8 mouse cellular contexts compared by ENCODE assay signal in genomic region chr13:69809681-69810611, GRCm38 (mm10). TPM values are rescaled to one million over a fixed set of nuclear protein-coding genes. Genes with fewer than 3 reads are reported as not detected.
A peak's percentile ranks its signal among the peaks of the same experiment; 100 is the strongest.
DNase-seq lines count a peak whose midpoint lies in the region; ATAC-seq and TF ChIP-seq lines count a peak whose summit lies in the region.

No protein-coding gene starts in this region.

- H3K4me3 ChIP-seq in embryonic facial prominence, embryonic 11.5 days (ENCODE audit: low read depth, low read length), result peak overlapping the region; percentile 92
- peak overlapping the region; percentile 89 for H3K4me3 ChIP-seq in limb, embryonic 10.5 days
- peak overlapping the region; percentile 85 for H3K4me3 ChIP-seq in midbrain, embryonic 12.5 days
- H3K4me3 ChIP-seq in small intestine, adult 2 months (ENCODE audit: low read depth, low read length), result peak overlapping the region; percentile 98

- H3K9me3 ChIP-seq in embryonic facial prominence, embryonic 11.5 days (replicated peaks; ENCODE audit: control insufficient read depth, low read length), result no peaks in the 10 kb centered on the region
- H3K9me3 ChIP-seq in limb, embryonic 10.5 days (replicated peaks), result no peaks in the 10 kb centered on the region
- H3K9me3 ChIP-seq in midbrain, embryonic 12.5 days, result no peaks in the 10 kb centered on the region

- TF ChIP-seq CTCF in small intestine, adult 2 months (IDR thresholded peaks at IDR 0.05; ENCODE audit: extremely low read depth, insufficient read length, insufficient replicate concordance, low read depth, low read length), result no peak

- 1% methylated on average over 54 of the region's 55 CpGs for WGBS in embryonic facial prominence, embryonic 11.5 days
- under 1% methylated on average over 55 of the region's 55 CpGs for WGBS in limb, embryonic 10.5 days
- WGBS in midbrain, embryonic 12.5 days, result 1% methylated on average over 50 of the region's 55 CpGs
- under 1% methylated on average over 55 of the region's 55 CpGs for WGBS in small intestine, adult 2 months

- H3K27ac ChIP-seq in embryonic facial prominence, embryonic 11.5 days (replicated peaks; ENCODE audit: low read depth, low read length), result no peak overlapping the region
- H3K27ac ChIP-seq in limb, embryonic 10.5 days, result peak overlapping the region; percentile 90
- no peak overlapping the region; the same call in 1 of the 2 replicates for H3K27ac ChIP-seq in midbrain, embryonic 12.5 days (replicated peaks)
- no peak overlapping the region for H3K27ac ChIP-seq in small intestine, adult 2 months (ENCODE audit: insufficient read depth, low read depth, low read length)

- H3K4me2 ChIP-seq in embryonic facial prominence, embryonic 11.5 days (ENCODE audit: low read depth, low read length), result peak overlapping the region; percentile 72
- H3K4me2 ChIP-seq in midbrain, embryonic 12.5 days (replicated peaks), result peak overlapping the region; percentile 96

- H3K9ac ChIP-seq in embryonic facial prominence, embryonic 11.5 days (replicated peaks; ENCODE audit: low read length), result peak overlapping the region; percentile 90
- peak overlapping the region; percentile 75 for H3K9ac ChIP-seq in midbrain, embryonic 12.5 days (replicated peaks)

- ATAC-seq in embryonic facial prominence, embryonic 11.5 days (replicated peaks; ENCODE audit: insufficient number of reproducible peaks, low FRiP score, low TSS enrichment, low read depth), result peak; percentile 89
- peak; percentile 86 for ATAC-seq in granulocyte monocyte progenitor cell, adult 5-6 weeks (replicated peaks; ENCODE audit: poor library complexity, severe bottlenecking)
- peak; percentile 97 for ATAC-seq in midbrain, embryonic 12.5 days (ENCODE audit: low FRiP score, low read depth)

- peaks cover 4% of the 10 kb centered on the region for H3K4me1 ChIP-seq in embryonic facial prominence, embryonic 11.5 days (ENCODE audit: control insufficient read depth, insufficient read depth, low read length)
- peaks cover 11% of the 10 kb centered on the region for H3K4me1 ChIP-seq in limb, embryonic 10.5 days
- peaks cover 14% of the 10 kb centered on the region for H3K4me1 ChIP-seq in midbrain, embryonic 12.5 days
- H3K4me1 ChIP-seq in small intestine, adult 2 months (ENCODE audit: control insufficient read depth, insufficient read depth, insufficient read length, low read length), result peaks cover 5% of the 10 kb centered on the region; the same call in 1 of the 2 replicates

- peak; percentile 87 for DNase-seq in 3134 (ENCODE audit: extremely low read depth, insufficient read length, low spot score)
- DNase-seq in adrenal gland, postnatal 25 days, result peak; percentile 95
- peak; percentile 89 for DNase-seq in embryonic facial prominence, embryonic 11.5 days (ENCODE audit: low spot score)
- peak; percentile 76 for DNase-seq in kidney, adult 11 months
- peak; percentile 95 for DNase-seq in limb, embryonic 10.5 days (ENCODE audit: low spot score)

- H3K27me3 ChIP-seq in embryonic facial prominence, embryonic 11.5 days (ENCODE audit: control insufficient read depth, insufficient read depth, low read length), result no peaks in the 10 kb centered on the region
- H3K27me3 ChIP-seq in limb, embryonic 10.5 days (ENCODE audit: low read depth, poor library complexity, severe bottlenecking), result no peaks in the 10 kb centered on the region
- H3K27me3 ChIP-seq in midbrain, embryonic 12.5 days, result no peaks in the 10 kb centered on the region; the same call in 1 of the 2 replicates
- H3K27me3 ChIP-seq in small intestine, adult 2 months (ENCODE audit: control insufficient read depth, insufficient read depth, low read length), result no peaks in the 10 kb centered on the region

- peak; percentile 90; the same call in 1 of the 2 replicates for TF ChIP-seq POLR2A in small intestine, adult 2 months (IDR thresholded peaks at IDR 0.05; ENCODE audit: low read depth, low read length)

- peaks cover 2% of the 10 kb centered on the region; the same call in 1 of the 2 replicates for H3K36me3 ChIP-seq in embryonic facial prominence, embryonic 11.5 days (replicated peaks; ENCODE audit: control insufficient read depth, insufficient read depth, low read depth, low read length)
- peaks cover 39% of the 10 kb centered on the region for H3K36me3 ChIP-seq in limb, embryonic 10.5 days
- H3K36me3 ChIP-seq in midbrain, embryonic 12.5 days, result peaks cover 34% of the 10 kb centered on the region
- H3K36me3 ChIP-seq in small intestine, adult 2 months (ENCODE audit: control insufficient read depth, insufficient read depth, low read length), result peaks cover 20% of the 10 kb centered on the region

RNA-seq across cellular contexts. Expression of gene Med10, which starts 7.8 kb away (rescaled TPM):
- 69.2 and 91.5 TPM in 2 replicates for total RNA-seq in adrenal gland, postnatal 25 days (2021)
- polyA plus RNA-seq in embryonic facial prominence, embryonic 11.5 days (2014; fragmentation: Nextera tagmentation; extraction: Ambion mirVana), result 177 and 186 TPM in 2 replicates
- total RNA-seq in granulocyte monocyte progenitor cell, adult 5-6 weeks (2014; fragmentation: Nextera tagmentation), result 26.7 and 47.4 TPM in 2 replicates
- 40.1 and 46.0 TPM in 2 replicates for total RNA-seq in granulocyte monocyte progenitor cell, adult 5-6 weeks (2017)
- polyA plus RNA-seq in limb, embryonic 10.5 days (2016; fragmentation: Nextera tagmentation; extraction: Ambion mirVana), result 170 TPM in 2 replicates
- polyA plus RNA-seq in midbrain, embryonic 12.5 days (2016; fragmentation: Nextera tagmentation; extraction: Ambion mirVana), result 165 and 170 TPM in 2 replicates
- 10.2 and 19.1 TPM in 2 replicates for polyA plus RNA-seq in small intestine, adult 2 months (2012; rRNA removed)
